Mouse (Mus musculus) embryonic facial prominence, embryonic 12.5 days (tissue): Measurements from ENCODE around the gene Cttn. TPM values are rescaled to one million over a fixed set of nuclear protein-coding genes. Genes with fewer than 3 reads are reported as not detected.

Experiments
- ATAC-seq: fragments of 200-750 bp; cut with Nextera tagmentation; 2 replicates; pipeline ENCODE4 v1.8.0; 2017; ENCODE audit not compliant: insufficient number of reproducible peaks, insufficient read depth, low FRiP score, low TSS enrichment
- H3K27ac ChIP-seq: fragments of 300-500 bp; sonication (generic); 2 replicates; pipeline ENCODE4 v1.5.1; 2016; ENCODE audit warnings: mild to moderate bottlenecking
- H3K27me3 ChIP-seq: fragments of 300-500 bp; sonication (generic); 2 replicates; pipeline ENCODE4 v1.6.1; 2016; ENCODE audit warnings: mild to moderate bottlenecking, moderate library complexity
- H3K36me3 ChIP-seq: fragments of 300-500 bp; sonication (generic); 2 replicates; pipeline ENCODE4 v1.6.1; 2016; ENCODE audit warnings: mild to moderate bottlenecking
- H3K4me1 ChIP-seq: fragments of 300-500 bp; sonication (generic); 2 replicates; pipeline ENCODE4 v1.6.1; 2016
- H3K4me2 ChIP-seq: fragments of 300-500 bp; sonication (generic); replicated peaks from 2 replicates; pipeline ENCODE4 v1.6.1; 2016; ENCODE audit warnings: mild to moderate bottlenecking, moderate library complexity
- H3K4me3 ChIP-seq: fragments of 300-500 bp; sonication (generic); 2 replicates; pipeline ENCODE4 v1.5.1; 2016; ENCODE audit warnings: mild to moderate bottlenecking
- H3K9ac ChIP-seq: fragments of 300-500 bp; sonication (generic); 2 replicates; pipeline ENCODE4 v1.6.1; 2016; ENCODE audit warnings: mild to moderate bottlenecking, moderate library complexity
- H3K9me3 ChIP-seq: fragments of 300-500 bp; sonication (generic); 2 replicates; pipeline ENCODE4 v1.6.1; 2016; ENCODE audit warnings: mild to moderate bottlenecking, moderate library complexity
- WGBS: fragments of 180-500 bp; shearing (Covaris S2); methylation state at CpG from one replicate; pipeline ENCODE4 v1.1.7; 2016; 5-methylcytosine and 5-hydroxymethylcytosine counted together
- polyA plus RNA-seq: library from polyadenylated mRNA; unstranded; fragments of >200 nt; fragmentation: Nextera tagmentation; extraction: Ambion mirVana; gene quantifications from 2 replicates; pipeline ENCODE4 v1.2.1, GENCODE M21; 2016

Gene Cttn
- polyA plus RNA-seq, 1 experiment from 2014 or later = 176 TPM

GRCm38 (mm10) chr7:144417234-144417633 lies 53.6 kb downstream of the Cttn start:
- Histone ChIP-seq H3K4me1 (peaks cover 26% of the 10 kb centered on the region), H3K4me2 (no peak overlapping the region), H3K36me3 (no peaks in the 10 kb centered on the region), H3K9me3 (no peaks in the 10 kb centered on the region), H3K27me3 (no peaks in the 10 kb centered on the region), H3K4me3 (no peak overlapping the region), H3K9ac (no peak overlapping the region), H3K27ac (no peak overlapping the region)
- WGBS = 72% methylated on average over 2 of the region's 2 CpGs
- no peak for ATAC-seq

GRCm38 (mm10) chr7:144415795-144416194 lies 55.0 kb downstream of the Cttn start:
- WGBS = 67% methylated on average over 4 of the region's 4 CpGs
- no peak overlapping the region for H3K27ac ChIP-seq
- ATAC-seq = no peak
- H3K36me3 ChIP-seq = no peaks in the 10 kb centered on the region
- no peak overlapping the region for H3K9ac ChIP-seq
- H3K27me3 ChIP-seq = no peaks in the 10 kb centered on the region
- peaks cover 31% of the 10 kb centered on the region for H3K4me1 ChIP-seq
- no peaks in the 10 kb centered on the region for H3K9me3 ChIP-seq
- H3K4me3 ChIP-seq = no peak overlapping the region
- no peak overlapping the region for H3K4me2 ChIP-seq

GRCm38 (mm10) chr7:144414632-144415031 lies 56.2 kb downstream of the Cttn start:
- 77% methylated on average over 5 of the region's 5 CpGs for WGBS
- Histone ChIP-seq H3K9me3 (no peaks in the 10 kb centered on the region), H3K27me3 (no peaks in the 10 kb centered on the region), H3K4me2 (no peak overlapping the region), H3K27ac (no peak overlapping the region), H3K4me1 (peaks cover 21% of the 10 kb centered on the region), H3K9ac (no peak overlapping the region), H3K36me3 (0 out of 2 replicates have a peak, but pooled peaks cover 5% of the 10 kb centered on the region), H3K4me3 (no peak overlapping the region)
- no peak for ATAC-seq

GRCm38 (mm10) chr7:144411967-144412906 lies 58.6 kb downstream of the Cttn start:
- no peak overlapping the region for H3K9ac ChIP-seq
- H3K27me3 ChIP-seq = no peaks in the 10 kb centered on the region
- H3K4me1 ChIP-seq = peaks cover 13% of the 10 kb centered on the region; the same call in 1 of the 2 replicates
- H3K36me3 ChIP-seq = 0 out of 2 replicates have a peak, but pooled peaks cover 5% of the 10 kb centered on the region
- no peaks in the 10 kb centered on the region for H3K9me3 ChIP-seq
- no peak overlapping the region for H3K4me3 ChIP-seq
- H3K27ac ChIP-seq = peak overlapping the region; percentile 13; the same call in 1 of the 2 replicates
- 0 out of 2 replicates have a peak overlapping the region, but pooled peaks have one; percentile 6 for H3K4me2 ChIP-seq
- 50% methylated on average over 22 of the region's 22 CpGs for WGBS
- ATAC-seq = no peak

- no peaks in the 10 kb centered on the region for H3K27me3 ChIP-seq
- no peak overlapping the region for H3K27ac ChIP-seq
- 83% methylated on average over 18 of the region's 18 CpGs for WGBS
- 0 out of 2 replicates have a peak, but pooled peaks cover 5% of the 10 kb centered on the region for H3K36me3 ChIP-seq
- no peak overlapping the region for H3K4me2 ChIP-seq
- H3K4me3 ChIP-seq = no peak overlapping the region
- no peaks in the 10 kb centered on the region for H3K9me3 ChIP-seq
- no peak for ATAC-seq
- H3K9ac ChIP-seq = no peak overlapping the region
- peaks cover 13% of the 10 kb centered on the region; the same call in 1 of the 2 replicates for H3K4me1 ChIP-seq
These were observed 61.1 kb downstream of the Cttn start for GRCm38 (mm10) chr7:144409682-144410081.

- Histone ChIP-seq H3K27ac (no peak overlapping the region), H3K36me3 (0 out of 2 replicates have a peak, but pooled peaks cover 5% of the 10 kb centered on the region), H3K4me3 (no peak overlapping the region), H3K9me3 (no peaks in the 10 kb centered on the region), H3K4me2 (no peak overlapping the region), H3K4me1 (peaks cover 13% of the 10 kb centered on the region; the same call in 1 of the 2 replicates), H3K9ac (no peak overlapping the region), H3K27me3 (no peaks in the 10 kb centered on the region)
- ATAC-seq = no peak
- WGBS = 84% methylated on average over 2 of the region's 2 CpGs
These were observed 62.3 kb downstream of the Cttn start for GRCm38 (mm10) chr7:144408464-144409000.

- ATAC-seq = no peak
- H3K27ac ChIP-seq = 0 out of 2 replicates have a peak overlapping the region, but pooled peaks have one; percentile 23
These were observed 63.1 kb downstream of the Cttn start for GRCm38 (mm10) chr7:144407675-144408074.

GRCm38 (mm10) chr7:144402492-144402891 lies 68.3 kb downstream of the Cttn start:
- H3K27ac ChIP-seq = no peak overlapping the region
- no peak overlapping the region for H3K9ac ChIP-seq
- 72% methylated on average over 4 of the region's 4 CpGs for WGBS
- no peaks in the 10 kb centered on the region for H3K36me3 ChIP-seq
- no peaks in the 10 kb centered on the region for H3K27me3 ChIP-seq
- H3K4me2 ChIP-seq = no peak overlapping the region
- ATAC-seq = no peak
- H3K4me1 ChIP-seq = peaks cover 3% of the 10 kb centered on the region; the same call in 1 of the 2 replicates
- H3K4me3 ChIP-seq = no peak overlapping the region
- H3K9me3 ChIP-seq = no peaks in the 10 kb centered on the region

More at GRCm38 (mm10) chr7:144407675-144408074, 63.1 kb downstream of the Cttn start:
- Histone ChIP-seq H3K4me3 (no peak overlapping the region), H3K9ac (no peak overlapping the region), H3K36me3 (0 out of 2 replicates have a peak, but pooled peaks cover 5% of the 10 kb centered on the region), H3K27me3 (no peaks in the 10 kb centered on the region), H3K9me3 (no peaks in the 10 kb centered on the region), H3K4me1 (peaks cover 13% of the 10 kb centered on the region; the same call in 1 of the 2 replicates), H3K4me2 (no peak overlapping the region)
- 55% methylated on average over 4 of the region's 4 CpGs for WGBS

- H3K4me3 ChIP-seq = no peak overlapping the region
- no peaks in the 10 kb centered on the region for H3K36me3 ChIP-seq
- H3K27me3 ChIP-seq = no peaks in the 10 kb centered on the region
- H3K27ac ChIP-seq = no peak overlapping the region
- H3K4me2 ChIP-seq = no peak overlapping the region
- no peaks in the 10 kb centered on the region for H3K4me1 ChIP-seq
- no peaks in the 10 kb centered on the region for H3K9me3 ChIP-seq
- ATAC-seq = no peak
- WGBS = 76% methylated on average over 6 of the region's 6 CpGs
- H3K9ac ChIP-seq = no peak overlapping the region
These were observed 79.1 kb downstream of the Cttn start for GRCm38 (mm10) chr7:144391727-144392126.

- no peaks in the 10 kb centered on the region for H3K27me3 ChIP-seq
- 59% methylated on average over 8 of the region's 8 CpGs for WGBS
- H3K4me1 ChIP-seq = no peaks in the 10 kb centered on the region
- H3K36me3 ChIP-seq = no peaks in the 10 kb centered on the region
- H3K9ac ChIP-seq = no peak overlapping the region
- no peak for ATAC-seq
- H3K9me3 ChIP-seq = no peaks in the 10 kb centered on the region
- no peak overlapping the region for H3K27ac ChIP-seq
- H3K4me2 ChIP-seq = no peak overlapping the region
- no peak overlapping the region for H3K4me3 ChIP-seq
These were observed 80.1 kb downstream of the Cttn start for GRCm38 (mm10) chr7:144390676-144391075.

GRCm38 (mm10) chr7:144389704-144390103 lies 81.1 kb downstream of the Cttn start:
- no peak overlapping the region for H3K9ac ChIP-seq
- no peaks in the 10 kb centered on the region for H3K4me1 ChIP-seq
- no peaks in the 10 kb centered on the region for H3K27me3 ChIP-seq
- WGBS = 90% methylated on average over 2 of the region's 2 CpGs
- no peak overlapping the region for H3K4me3 ChIP-seq
- H3K9me3 ChIP-seq = no peaks in the 10 kb centered on the region
- H3K36me3 ChIP-seq = no peaks in the 10 kb centered on the region
- H3K4me2 ChIP-seq = no peak overlapping the region
- no peak for ATAC-seq
- no peak overlapping the region for H3K27ac ChIP-seq
